Mouse (Mus musculus): ENCODE data around the gene Thap7.
"Not testable (repeated sequence)": the region's sequence is repeated elsewhere in the genome, so short reads cannot be mapped to it uniquely, and the experiment has no call there.

Thap7 gene

DNA sequence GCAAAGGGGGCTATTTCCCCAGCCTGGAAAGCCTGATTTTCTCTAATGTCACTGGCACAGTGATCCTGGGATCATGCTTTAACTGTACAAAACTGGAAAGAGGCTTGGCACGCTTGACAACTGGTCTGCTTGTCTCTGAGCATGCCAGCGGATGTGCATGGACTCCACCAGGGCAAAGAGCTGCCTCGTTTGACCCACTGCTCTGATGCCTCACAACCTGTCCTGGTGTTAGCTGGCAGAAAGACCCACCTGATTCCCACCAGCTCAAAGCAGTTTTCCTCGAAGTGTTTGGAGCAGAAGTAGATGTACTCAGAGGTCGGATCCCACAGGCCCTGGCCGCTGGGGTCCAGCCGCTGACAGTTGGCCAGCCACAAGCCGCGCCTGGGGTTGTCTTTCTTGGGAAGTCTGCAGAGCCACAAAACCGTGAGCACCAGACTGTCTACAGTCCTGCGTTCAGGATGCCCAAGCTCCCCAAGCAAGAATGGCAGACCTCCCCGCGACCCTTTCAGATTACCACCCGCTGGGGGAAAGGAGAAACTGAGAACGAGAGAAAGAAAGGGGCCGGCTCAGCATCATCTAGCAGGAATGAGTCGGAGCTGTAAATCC is 852 bp downstream of the Thap7 start:
- peak in 1 of 2 experiments; percentile 25 for DNase-seq

DNA sequence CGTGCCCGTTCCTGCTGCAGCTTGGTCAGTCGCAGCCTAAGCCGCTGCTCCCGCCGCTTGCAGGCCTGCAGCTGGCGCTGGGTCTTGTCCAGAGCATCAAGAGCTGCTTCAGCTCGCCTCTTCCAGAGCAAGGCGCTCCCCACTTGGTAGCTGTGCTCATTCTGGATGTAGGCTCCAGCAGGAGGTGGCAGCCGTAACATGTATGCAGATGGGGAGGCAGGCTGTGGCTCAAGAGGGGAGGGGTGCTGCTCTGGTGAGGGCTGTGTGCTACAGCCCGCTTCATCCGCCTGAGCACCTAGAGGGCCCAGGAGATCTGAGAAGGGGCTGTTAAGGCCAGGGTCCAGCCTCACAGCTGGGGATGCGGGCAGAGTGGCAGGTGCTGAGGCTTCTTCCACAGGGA is 2.7 kb downstream of the Thap7 start:
- DNase-seq: no peak

DNA sequence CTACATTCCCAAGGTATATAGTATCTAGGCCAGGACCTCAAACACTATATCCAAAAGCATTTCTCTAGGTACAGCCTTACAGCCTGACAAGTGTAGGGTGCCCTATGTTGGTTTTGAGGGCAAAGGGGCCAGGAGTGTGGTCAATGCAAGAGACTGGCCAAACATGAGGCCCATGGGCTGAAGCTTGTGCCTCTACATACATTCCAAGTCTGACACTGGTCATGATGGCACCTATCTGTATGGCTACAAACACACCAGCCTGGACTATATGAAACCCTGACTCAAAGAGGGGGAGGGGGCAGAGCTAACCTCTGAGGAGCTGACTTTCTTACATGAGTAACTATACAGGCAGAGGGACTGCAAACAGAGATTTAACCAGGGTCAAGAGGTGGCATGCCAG is 3.3 kb downstream of the Thap7 start:
- DNase-seq: no peak

DNA sequence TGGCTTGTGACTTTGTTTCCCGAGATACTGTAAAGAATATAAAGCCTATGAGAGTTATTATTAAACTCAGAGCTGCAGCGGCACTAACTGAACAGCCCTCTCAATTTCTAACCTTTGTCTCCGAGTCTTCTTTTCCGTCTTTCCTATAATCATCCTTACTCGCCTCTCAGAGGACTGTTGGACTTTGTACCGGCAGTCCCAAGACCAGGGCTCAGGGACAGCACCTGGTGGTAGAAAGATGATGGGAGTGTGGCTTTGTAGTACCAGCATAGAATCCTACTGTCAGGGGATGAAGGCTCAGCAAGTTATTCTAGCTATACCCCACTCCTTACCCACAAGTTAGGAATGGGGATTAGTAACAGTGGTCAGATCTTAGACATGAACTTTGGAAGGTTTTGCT is 4.7 kb downstream of the Thap7 start:
- DNase-seq: no peak

DNA sequence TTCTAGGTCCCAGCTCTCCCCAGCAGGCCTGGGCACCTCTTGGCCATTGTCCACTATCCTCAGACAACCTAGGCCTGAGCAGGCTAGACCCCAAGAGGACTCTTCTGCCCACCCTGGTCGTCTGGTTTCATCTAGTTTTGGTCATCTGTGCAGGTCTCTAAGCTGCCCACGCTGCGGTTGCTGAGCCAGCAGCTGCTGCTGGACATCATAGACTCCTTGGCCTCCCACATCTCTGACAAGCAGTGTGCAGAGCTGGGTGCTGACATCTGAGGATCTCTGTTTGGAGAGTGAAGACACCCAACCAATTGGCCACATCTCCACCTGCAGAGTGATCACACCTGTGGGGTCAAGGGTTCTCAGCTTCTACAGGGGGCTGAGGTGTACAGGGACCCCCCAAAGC is 5.4 kb downstream of the Thap7 start:
- no peak for DNase-seq

DNA sequence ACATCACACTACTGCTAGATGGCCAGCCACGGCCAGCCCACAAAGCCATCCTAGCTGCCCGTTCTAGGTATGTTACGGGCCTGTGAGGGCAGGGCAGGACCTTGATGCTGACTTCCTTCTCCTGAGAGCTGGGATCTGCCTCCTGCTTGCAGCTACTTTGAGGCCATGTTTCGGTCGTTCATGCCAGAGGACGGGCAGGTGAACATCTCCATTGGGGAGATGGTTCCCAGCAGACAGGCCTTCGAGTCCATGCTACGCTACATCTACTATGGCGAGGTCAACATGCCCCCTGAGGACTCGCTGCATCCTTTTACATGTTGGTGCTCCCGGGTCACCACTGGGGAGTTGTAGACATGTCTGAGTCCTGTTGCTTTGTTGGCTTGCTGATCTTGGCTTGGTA is 6.8 kb downstream of the Thap7 start:
- no peak for DNase-seq

DNA sequence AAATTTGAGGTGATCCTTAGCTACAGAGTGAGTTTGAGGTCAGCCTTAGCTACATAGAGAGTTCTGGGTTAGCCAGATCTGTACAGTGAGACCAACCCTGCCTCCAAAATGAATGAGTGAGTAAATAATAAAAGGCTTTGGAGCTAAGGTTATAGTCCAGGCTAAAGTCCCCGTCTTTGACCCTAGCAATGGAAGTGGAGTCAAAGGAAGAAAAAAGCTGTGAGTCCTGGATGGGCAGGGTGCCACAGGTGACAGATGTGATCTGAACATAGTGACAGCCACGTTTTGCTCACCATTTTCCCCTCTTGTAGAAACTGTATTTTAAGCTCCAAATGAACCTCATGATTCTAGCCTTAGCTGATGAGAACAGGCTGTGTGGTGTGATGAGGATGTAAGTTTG is 12.0 kb downstream of the Thap7 start:
- DNase-seq: no peak

DNA sequence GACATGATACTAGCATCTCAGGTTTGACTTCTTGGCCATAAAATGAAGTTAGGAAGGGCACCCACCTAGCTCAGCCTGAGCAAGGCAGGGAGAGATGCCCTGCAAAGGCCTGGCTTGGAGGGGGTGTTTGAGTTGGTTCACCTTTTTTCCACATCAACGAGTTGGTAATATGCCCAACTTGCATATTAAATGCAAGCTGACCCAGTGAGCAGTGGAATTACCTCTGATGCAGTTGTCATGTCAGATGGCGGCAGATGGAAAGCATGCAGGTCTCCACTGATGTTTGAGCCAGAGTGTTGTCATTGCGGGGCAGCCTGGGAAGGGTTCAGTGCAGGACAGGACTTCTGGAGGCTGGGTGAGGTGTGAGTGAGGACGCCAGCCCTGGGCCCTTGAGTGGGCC is 19.5 kb downstream of the Thap7 start:
- DNase-seq: no peak

DNA sequence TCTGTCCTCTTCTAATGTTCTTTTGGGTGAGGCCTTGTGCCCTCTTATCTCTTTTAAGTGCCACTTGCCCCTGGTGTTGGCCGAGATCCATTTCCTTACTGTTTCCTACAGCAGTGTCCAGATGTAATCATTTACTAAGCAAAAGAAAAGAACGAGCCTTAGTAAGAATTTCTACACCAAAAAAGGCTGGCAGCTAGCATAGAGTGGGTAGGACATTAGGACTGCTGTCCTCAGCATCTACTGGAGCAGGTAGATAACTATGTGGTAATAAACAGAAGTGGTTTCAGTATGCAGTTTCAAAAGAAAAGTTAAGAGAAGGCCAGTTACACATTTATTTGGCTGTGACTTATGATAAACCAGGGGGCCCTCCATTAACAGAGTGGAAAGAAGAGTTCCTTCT is 20.2 kb downstream of the Thap7 start:
- DNase-seq: no peak

DNA sequence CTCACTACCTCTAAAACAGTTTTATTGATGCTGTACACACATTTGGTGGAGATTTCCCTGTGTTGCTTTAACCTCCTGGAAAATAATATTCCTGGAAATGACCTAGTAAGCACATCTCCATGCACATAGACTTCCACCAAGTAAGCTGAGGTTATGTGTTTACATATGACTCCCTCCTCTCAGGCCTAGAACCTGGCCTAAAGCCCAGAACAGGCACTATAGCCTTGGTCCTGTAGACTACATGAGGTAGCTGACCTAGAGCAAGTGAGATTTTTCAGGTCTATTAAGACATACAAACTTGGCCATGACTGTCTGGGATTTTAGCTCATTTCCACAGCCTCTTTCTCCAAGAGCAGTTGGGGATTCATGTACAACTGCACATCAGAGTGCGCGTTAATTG is 20.8 kb downstream of the Thap7 start:
- DNase-seq: no peak

DNA sequence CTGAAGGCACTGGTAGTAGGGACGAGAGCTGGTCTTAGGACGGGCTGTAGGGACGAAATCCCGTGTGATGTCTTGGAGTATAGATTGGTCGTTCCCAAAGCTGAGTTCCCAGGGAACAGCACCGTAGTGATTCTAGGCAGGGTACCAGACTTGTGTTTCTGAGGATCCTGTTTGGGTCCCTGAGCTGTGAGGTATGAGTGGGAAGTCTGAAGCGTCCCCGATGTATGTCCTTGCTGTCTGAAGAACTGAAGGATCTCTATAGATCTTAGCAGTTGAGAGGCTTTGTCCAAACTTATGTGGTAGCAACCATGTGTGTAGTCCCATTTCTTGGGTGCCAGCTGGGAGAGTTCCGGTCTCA is 21.7 kb downstream of the Thap7 start:
- no peak for DNase-seq

DNA sequence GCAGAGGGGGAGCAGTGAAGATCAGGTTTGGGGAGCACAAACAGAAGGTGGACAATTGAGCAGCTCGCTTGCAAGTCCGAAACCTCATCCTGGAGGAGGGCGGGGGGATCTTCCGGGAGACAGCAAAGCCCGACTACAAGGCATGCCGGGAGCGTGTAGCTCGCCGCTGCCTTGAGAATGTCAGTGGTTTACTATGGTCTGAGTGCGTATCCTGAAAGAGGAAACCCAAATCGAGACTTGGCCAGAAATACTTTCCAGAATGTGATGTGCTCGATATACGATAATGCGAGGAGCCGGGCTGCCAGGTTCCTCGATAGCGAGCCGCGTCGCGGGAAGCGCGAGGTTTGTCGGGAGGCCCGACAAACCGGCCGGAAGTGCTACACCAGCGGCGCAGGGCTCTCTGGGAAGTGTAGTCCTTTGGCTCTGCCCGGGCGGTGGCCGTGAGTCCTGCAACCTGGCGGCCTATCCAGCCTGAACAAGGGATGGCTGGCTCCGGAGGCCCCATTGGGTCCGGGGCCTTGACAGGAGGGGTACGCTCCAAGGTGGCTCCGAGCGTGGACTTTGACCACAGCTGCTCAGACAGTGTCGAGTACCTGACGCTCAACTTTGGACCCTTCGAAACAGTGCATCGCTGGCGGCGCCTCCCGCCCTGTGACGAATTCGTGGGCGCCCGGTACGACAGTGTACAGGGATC is 22.2 kb downstream of the Thap7 start, which contains the start of gene Lztr1:
Lztr1 (plus strand) TSS at position 143 of the 694 bp plus-strand sequence.
- DNase-seq: peak; percentile 90 to 92

DNA sequence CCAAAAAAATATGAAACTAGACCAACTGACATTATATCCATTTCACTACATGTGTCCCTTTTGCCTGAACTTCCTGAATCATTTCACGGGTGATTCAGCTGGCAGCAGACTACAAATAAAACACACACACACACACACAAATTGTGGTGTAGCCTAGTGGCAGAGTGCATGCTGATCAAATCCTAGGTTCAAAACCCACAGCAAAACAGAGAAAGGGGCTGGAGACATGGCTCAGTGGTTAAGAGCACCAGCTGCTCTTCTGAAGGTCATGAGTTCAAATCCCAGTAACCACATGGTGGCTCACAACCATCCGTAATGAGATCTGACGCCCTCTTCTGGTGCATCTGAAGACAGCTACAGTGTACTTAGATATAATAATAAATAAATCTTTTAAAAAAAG is 22.9 kb downstream of the Thap7 start:
- not testable (repeated sequence) for DNase-seq

DNA sequence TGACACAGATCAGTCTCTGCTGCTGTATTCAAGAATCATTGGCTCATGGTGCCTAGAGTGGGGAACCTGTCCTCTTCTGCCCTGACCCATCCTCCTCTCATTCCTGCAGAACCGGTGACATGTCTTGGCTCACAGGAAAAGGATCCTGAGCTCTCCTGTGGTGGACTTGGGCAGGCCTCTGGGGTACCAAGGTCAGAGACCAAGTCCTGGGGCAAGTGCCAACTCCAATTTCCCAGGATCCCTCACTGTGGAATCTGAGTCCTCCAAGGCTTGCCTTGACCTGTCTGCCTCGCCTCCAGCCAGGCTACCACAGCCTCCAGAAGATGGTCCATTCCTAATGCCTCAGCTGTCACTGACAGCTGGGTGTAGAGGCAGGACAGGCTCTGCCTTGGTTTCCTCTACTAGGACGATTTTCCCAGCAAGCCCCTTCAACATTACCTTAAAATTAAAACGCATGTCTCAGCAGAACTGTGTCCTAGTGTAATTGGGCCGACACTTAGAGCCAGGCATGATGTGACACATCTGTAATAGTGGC is 23.9 kb downstream of the Thap7 start:
- DNase-seq: no peak

DNA sequence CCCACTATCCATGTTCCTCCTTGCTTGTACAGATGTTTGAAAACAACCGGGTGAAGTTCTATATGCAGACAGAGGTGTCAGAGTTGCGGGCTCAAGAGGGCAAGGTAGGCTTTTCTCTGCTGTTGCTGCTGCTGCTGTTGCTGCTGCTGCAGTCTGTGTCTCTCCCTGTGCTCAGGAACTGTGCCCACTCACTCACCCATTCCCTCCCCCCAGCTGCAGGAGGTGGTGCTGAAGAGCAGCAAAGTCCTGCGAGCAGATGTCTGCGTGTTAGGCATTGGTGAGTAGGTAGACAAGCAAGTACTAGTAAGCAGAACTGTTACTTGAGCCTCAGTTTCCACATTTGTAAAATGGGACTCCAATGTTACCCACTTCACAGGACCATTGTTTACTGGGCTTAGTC is 28.3 kb downstream of the Thap7 start:
- DNase-seq: no peak

DNA sequence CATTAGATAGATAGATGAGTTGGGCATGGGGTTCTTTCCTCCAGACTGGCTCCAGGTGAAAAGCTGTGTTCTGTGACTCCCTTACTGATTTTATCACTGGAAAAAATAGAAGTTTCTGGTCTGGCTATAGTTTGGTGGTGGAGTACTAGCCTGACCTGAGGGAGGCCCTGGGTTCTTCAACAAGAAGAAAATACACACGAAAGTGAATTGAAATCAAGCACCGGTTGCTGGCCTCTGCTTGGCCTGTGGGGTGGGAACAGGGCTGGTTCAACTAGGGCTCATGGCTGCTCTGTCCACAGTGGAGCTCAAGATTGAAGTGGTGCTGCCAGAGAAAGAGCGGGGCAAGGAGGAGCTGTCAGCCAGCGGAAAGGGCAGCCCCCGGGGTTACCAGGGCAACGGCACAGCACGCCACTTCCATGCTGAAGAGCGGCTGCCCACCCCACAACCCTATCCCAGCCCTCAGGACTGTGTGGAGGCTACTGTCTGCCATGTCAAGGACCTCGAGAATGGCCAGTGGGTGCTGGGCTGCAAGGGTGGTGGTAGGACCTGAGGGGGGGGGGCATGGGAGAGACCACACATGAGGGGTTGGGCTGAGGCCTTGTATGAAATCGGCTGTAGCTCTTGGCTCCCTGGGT is 31.6 kb downstream of the Thap7 start:
- no peak for DNase-seq

DNA sequence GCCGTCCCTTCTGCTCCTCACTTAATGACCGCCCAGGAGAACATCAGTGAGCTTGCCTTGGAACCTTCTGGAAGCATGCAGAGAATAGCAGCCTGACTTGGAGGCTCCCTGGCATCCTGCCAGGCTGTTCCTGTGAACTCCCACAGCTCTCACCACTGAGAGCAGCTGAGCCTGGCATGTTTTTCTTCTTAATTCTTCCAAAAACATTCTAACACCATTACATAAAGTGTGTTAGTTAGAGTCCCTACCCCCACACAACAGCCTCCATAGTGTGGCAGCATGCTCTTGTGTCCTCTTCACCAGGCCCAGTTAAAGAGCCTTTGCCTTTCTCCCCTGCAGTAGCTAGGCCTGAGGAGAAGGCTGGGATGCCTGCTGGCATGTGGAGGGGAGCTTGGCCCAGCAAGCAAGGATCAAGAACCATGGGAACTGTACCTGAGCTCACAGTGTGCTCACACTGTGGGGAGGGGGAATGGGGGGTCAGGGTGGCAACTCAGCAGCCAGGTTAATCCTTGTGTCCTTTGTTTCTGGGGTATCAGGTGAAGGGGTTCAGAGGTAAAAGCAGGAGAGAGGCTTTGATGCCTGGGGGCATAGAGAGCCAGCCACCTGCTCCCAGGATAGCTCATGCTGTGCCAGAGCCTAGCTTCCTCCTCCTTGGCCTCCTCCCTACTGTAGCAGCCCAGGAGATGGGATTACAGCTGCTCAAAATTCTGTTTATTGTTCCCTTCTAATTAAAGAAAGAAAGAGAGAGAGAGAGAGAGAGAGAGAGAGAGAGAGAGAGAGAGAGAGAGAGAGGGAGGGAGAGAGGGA is 34.2 kb downstream of the Thap7 start:
- DNase-seq: peak; percentile 82 to 83

DNA sequence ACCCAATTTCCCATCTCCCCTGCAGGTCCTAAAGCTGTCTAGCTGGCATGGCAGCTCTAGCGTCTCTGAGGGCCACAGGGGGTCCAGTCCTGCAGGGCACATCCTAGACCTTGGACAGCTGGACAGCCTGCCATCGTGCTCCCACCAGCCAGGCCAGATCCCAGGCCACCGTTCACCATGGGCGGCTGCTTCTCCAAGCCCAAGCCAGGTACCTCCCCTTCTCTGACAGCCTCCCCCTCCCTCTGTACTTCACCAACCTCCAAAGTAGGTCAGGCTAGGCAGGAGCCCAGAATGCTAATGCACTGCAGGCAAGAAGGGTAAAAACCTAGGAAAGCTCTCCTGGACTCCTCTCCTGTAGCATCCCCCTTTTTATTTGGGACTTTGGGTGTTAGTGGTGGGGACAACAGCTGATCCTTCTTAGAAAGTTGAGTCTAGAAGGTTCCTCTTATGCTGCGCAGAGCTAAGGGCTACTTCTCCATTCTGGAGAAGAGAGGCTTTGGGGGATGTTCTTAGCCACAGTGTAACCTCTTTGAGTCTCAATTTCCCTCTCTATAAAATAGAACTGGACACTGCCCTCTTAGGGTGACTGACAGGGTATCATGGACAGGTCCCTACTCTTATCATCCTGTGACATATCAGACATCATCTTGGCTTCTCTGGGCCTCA is 38.9 kb downstream of the Thap7 start:
- DNase-seq: peak; percentile 78

DNA sequence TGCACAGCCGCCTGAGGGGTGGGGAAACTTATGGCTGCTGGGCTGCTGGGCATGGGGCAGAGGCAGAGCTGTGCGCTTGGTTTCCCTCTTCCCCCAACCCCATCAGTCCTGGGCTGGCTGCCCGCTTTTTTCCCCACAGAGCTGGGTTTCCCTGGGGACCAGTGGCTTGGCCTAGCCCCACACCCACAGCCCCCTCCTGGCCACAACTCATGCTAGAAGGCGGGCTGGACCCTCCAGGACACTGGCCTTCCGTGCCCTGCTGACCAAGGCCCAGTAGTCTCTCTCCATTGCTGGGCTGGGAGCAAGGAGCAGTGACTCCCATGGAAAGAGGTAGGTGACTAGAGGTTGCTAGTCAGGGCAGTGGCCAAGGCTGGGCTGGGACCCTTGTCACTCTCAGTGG is 39.8 kb downstream of the Thap7 start:
- peak; percentile 35 to 49 for DNase-seq

DNA sequence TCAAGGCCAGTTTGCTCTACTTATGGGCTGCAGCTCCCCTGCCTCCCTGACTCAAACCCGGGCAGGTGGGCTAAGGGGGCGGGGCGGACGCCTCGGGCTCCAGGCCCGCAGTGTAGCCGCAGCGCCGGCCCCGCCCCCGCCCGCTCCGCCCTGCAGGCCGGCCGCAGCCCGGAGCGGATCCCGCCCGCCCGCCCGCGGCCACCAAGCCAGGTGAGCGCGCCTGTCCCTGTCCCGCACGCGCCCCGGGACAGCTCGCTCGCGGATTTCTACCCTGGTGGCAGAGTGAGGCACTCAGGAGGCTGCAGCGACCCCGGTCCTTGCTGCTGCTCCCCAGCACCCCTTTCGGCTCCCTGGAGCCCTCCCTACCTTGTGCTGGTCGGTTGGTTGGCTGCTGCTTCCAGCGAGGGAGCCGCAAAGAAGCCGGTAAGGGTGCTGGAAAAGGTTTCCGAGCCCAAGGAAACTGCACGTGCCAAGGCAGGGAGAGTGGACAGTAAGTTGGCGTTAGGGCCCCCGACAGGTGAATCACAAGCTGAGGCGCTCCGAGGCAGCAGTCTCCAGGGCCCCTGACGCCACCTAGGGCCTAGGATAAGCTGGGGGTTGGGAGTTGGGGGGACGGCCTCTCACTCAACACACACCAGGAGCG is 41.3 kb downstream of the Thap7 start, which contains the start of gene Aifm3:
Aifm3 (plus strand) TSS at position 143 of the 643 bp plus-strand sequence.
- peak; percentile 65 to 79 for DNase-seq

DNA sequence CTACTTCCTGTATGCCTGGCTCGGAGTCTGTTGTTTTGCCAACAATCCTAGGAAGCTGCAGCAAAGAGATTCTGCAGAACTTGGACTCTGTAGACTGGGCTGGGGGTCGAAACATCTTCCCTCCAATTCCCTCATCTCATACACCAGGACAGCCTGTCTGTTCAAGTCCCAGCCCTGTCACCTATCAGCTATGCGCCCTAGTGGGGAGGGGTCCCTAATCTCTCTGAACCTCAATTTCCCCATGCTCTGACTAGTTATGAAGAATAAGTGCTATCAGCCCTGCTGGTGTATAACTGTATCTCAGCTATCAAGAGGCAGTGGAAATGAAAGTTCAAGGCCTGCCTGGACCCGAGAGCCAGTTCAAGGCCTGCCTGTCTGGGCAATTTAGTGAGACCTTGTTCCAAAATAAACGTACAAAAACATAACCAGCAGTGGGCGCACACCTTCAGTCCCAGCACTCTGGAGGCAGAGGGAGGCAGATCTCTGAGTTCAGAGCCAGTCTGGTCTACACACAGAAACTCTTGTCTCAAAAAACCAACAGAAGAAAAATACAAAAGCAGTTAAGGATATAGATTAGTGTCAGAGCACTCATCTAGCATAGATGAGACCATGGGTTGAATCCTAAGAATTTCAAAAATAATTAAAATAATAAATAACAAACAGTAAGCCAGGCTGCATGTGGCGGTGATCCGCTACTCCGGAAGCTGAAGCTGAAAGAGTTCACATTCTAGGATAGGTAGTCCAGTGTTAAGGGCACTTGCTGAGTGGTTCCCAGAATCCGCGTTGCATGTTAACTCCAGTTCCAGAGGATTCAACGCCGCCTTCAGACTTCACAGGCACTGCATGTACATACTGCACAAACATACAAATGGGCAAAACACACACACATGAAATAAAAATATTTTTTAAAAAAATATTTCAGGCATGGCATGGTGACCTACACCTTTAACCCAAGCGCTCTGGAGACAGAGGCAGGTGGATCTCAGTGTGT is 42.2 kb downstream of the Thap7 start:
- DNase-seq: peak in 1 of 2 experiments; percentile 34
